Mouse (Mus musculus): ENCODE data around the gene Krtap3-1. TPM values are rescaled to one million over a fixed set of nuclear protein-coding genes. Genes with fewer than 3 reads are reported as not detected.

Gene Krtap3-1
- polyA plus RNA-seq, 1 experiment from 2014 or later = not detected

Other genes with a start within 250 kb of the Krtap3-1 start
- gene Krt25, start 243.7 kb downstream of the Krtap3-1 start, polyA plus RNA-seq (2014; fragmentation: Nextera tagmentation; extraction: Ambion mirVana) = not detected in 2 replicates
- not detected in 2 replicates for gene Krt26, start 228.7 kb downstream of the Krtap3-1 start, polyA plus RNA-seq (2014; fragmentation: Nextera tagmentation; extraction: Ambion mirVana)
- not detected in 2 replicates for gene Krt27, start 215.5 kb downstream of the Krtap3-1 start, polyA plus RNA-seq (2014; fragmentation: Nextera tagmentation; extraction: Ambion mirVana)
- 0.20 TPM in 1 of 2 replicates, not detected in the other for gene Krt28, start 191.7 kb downstream of the Krtap3-1 start, polyA plus RNA-seq (2014; fragmentation: Nextera tagmentation; extraction: Ambion mirVana)
- gene Krt10, start 177.3 kb downstream of the Krtap3-1 start, polyA plus RNA-seq (2014; fragmentation: Nextera tagmentation; extraction: Ambion mirVana) = 15.7 and 18.4 TPM in 2 replicates
- gene Krt12, start 144.4 kb downstream of the Krtap3-1 start, polyA plus RNA-seq (2014; fragmentation: Nextera tagmentation; extraction: Ambion mirVana) = not detected in 2 replicates
- 0.67 and 0.70 TPM in 2 replicates for gene Krt20, start 128.5 kb downstream of the Krtap3-1 start, polyA plus RNA-seq (2014; fragmentation: Nextera tagmentation; extraction: Ambion mirVana)
- gene Krt23, start 73.5 kb downstream of the Krtap3-1 start, polyA plus RNA-seq (2014; fragmentation: Nextera tagmentation; extraction: Ambion mirVana) = 0.38 TPM in 1 of 2 replicates, not detected in the other
- not detected in 2 replicates for gene Krt39, start 45.3 kb downstream of the Krtap3-1 start, polyA plus RNA-seq (2014; fragmentation: Nextera tagmentation; extraction: Ambion mirVana)
- not detected in 2 replicates for gene Krt40, start 23.5 kb downstream of the Krtap3-1 start, polyA plus RNA-seq (2014; fragmentation: Nextera tagmentation; extraction: Ambion mirVana)
- not detected in 2 replicates for gene Krtap3-3, start 15.8 kb downstream of the Krtap3-1 start, polyA plus RNA-seq (2014; fragmentation: Nextera tagmentation; extraction: Ambion mirVana)
- gene Krtap3-2, start 9.8 kb downstream of the Krtap3-1 start, polyA plus RNA-seq (2014; fragmentation: Nextera tagmentation; extraction: Ambion mirVana) = not detected in 2 replicates
- gene Gm11939, start 7.2 kb downstream of the Krtap3-1 start, polyA plus RNA-seq (2014; fragmentation: Nextera tagmentation; extraction: Ambion mirVana) = not detected in 2 replicates
- gene Krtap1-5, start 14.4 kb upstream of the Krtap3-1 start, polyA plus RNA-seq (2014; fragmentation: Nextera tagmentation; extraction: Ambion mirVana) = not detected in 2 replicates
- not detected in 2 replicates for gene Krtap1-4, start 17.0 kb upstream of the Krtap3-1 start, polyA plus RNA-seq (2014; fragmentation: Nextera tagmentation; extraction: Ambion mirVana)
- not detected in 2 replicates for gene Krtap1-3, start 24.7 kb upstream of the Krtap3-1 start, polyA plus RNA-seq (2014; fragmentation: Nextera tagmentation; extraction: Ambion mirVana)
- gene Krtap9-3, start 31.5 kb upstream of the Krtap3-1 start, polyA plus RNA-seq (2014; fragmentation: Nextera tagmentation; extraction: Ambion mirVana) = not detected in 2 replicates
- gene Gm11938, start 36.7 kb upstream of the Krtap3-1 start, polyA plus RNA-seq (2014; fragmentation: Nextera tagmentation; extraction: Ambion mirVana) = not detected in 2 replicates
- not detected in 2 replicates for gene Gm11937, start 43.6 kb upstream of the Krtap3-1 start, polyA plus RNA-seq (2014; fragmentation: Nextera tagmentation; extraction: Ambion mirVana)
- not detected in 2 replicates for gene Krtap2-4, start 48.2 kb upstream of the Krtap3-1 start, polyA plus RNA-seq (2014; fragmentation: Nextera tagmentation; extraction: Ambion mirVana)
- not detected in 2 replicates for gene Gm11562, start 53.8 kb upstream of the Krtap3-1 start, polyA plus RNA-seq (2014; fragmentation: Nextera tagmentation; extraction: Ambion mirVana)
- gene Krtap4-1, start 61.6 kb upstream of the Krtap3-1 start, polyA plus RNA-seq (2014; fragmentation: Nextera tagmentation; extraction: Ambion mirVana) = not detected in 2 replicates
- not detected in 2 replicates for gene Krtap4-2, start 68.5 kb upstream of the Krtap3-1 start, polyA plus RNA-seq (2014; fragmentation: Nextera tagmentation; extraction: Ambion mirVana)
- not detected in 2 replicates for gene Krtap4-7, start 77.5 kb upstream of the Krtap3-1 start, polyA plus RNA-seq (2014; fragmentation: Nextera tagmentation; extraction: Ambion mirVana)
- not detected in 2 replicates for gene Gm11555, start 83.6 kb upstream of the Krtap3-1 start, polyA plus RNA-seq (2014; fragmentation: Nextera tagmentation; extraction: Ambion mirVana)
- gene Gm11563, start 92.3 kb upstream of the Krtap3-1 start, polyA plus RNA-seq (2014; fragmentation: Nextera tagmentation; extraction: Ambion mirVana) = not detected in 2 replicates
- not detected in 2 replicates for gene Krtap4-6, start 99.3 kb upstream of the Krtap3-1 start, polyA plus RNA-seq (2014; fragmentation: Nextera tagmentation; extraction: Ambion mirVana)
- gene Gm14190, start 124.1 kb upstream of the Krtap3-1 start, polyA plus RNA-seq (2014; fragmentation: Nextera tagmentation; extraction: Ambion mirVana) = not detected in 2 replicates
- gene Gm14180, start 167.7 kb upstream of the Krtap3-1 start, polyA plus RNA-seq (2014; fragmentation: Nextera tagmentation; extraction: Ambion mirVana) = not detected in 2 replicates
- not detected in 2 replicates for gene Gm11595, start 206.3 kb upstream of the Krtap3-1 start, polyA plus RNA-seq (2014; fragmentation: Nextera tagmentation; extraction: Ambion mirVana)
- gene Krtap4-8, start 214.1 kb upstream of the Krtap3-1 start, polyA plus RNA-seq (2014; fragmentation: Nextera tagmentation; extraction: Ambion mirVana) = not detected in 2 replicates
- not detected in 2 replicates for gene Krtap4-9, start 218.6 kb upstream of the Krtap3-1 start, polyA plus RNA-seq (2014; fragmentation: Nextera tagmentation; extraction: Ambion mirVana)
- not detected in 2 replicates for gene Gm11596, start 226.8 kb upstream of the Krtap3-1 start, polyA plus RNA-seq (2014; fragmentation: Nextera tagmentation; extraction: Ambion mirVana)
- not detected in 2 replicates for gene Gm11569, start 232.3 kb upstream of the Krtap3-1 start, polyA plus RNA-seq (2014; fragmentation: Nextera tagmentation; extraction: Ambion mirVana)
- not detected in 2 replicates for gene Gm11554, start 237.8 kb upstream of the Krtap3-1 start, polyA plus RNA-seq (2014; fragmentation: Nextera tagmentation; extraction: Ambion mirVana)
- not detected in 2 replicates for gene Krtap4-13, start 243.3 kb upstream of the Krtap3-1 start, polyA plus RNA-seq (2014; fragmentation: Nextera tagmentation; extraction: Ambion mirVana)
- gene Gm11564, start 249.0 kb upstream of the Krtap3-1 start, polyA plus RNA-seq (2014; fragmentation: Nextera tagmentation; extraction: Ambion mirVana) = not detected in 2 replicates

All from heart, embryonic 14.5 days (tissue).